Mouse (Mus musculus) ZHBTc4 (cell line): ENCODE measurements around the gene Fam219a.

ENCODE experiments used
- DNase-seq: peaks from one replicate; pipeline ENCODE4 v3.0.0-alpha.2; 2011; ENCODE audit warnings: low read depth, low spot score

Fam219a gene

DNA sequence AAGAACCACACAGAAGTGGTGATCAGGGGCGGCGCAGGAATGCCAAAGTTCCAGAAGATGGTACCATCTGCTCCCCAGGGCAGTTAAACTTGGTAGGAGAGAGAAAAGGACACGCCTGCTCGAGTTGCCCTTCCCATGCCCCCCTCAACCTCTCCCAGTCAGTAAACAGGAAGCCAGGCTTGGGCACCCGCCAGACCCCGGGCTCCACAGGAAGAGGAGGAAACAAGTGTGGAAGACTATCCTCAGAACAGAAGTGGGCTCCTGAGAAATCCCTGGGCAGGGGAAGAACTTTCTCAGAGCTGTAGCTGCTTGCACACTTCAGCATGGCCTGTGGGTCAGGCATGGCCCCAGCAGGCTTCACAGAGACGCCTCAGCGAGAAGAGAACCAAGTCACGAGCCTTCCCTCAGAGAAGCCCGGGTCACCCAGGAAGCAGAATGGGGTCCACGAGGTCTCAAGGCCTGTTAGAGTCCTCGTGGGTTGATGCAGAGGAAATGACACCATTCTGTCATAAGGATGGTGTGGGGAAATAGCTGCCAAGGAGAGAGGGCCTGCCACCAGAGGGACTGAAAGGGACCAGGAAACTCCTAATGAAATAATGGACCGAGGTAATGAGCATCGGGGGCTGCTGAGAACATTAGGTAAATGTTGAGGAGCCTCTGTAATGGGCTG, 14.2 kb downstream of the Fam219a start:
- no peak for DNase-seq

DNA sequence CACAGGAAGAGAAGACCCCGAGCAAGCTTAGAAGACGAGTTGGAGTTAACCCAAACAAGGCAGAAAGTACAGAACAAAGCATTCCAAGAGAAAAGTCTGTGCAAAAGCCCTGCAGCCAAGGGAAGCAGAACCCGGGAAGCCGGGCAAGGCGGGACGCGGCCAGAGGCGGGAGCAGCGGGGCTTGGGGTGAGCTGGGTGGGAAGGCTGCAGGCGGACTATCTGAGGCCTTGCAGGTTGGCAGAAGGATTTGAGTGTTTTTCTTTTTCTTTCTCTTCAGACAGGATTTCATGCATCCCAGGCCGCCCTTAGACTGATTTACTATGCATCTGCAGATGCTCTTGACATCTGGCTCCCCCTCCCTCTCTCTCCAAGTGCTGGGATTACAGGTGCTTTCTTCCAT, 16.2 kb downstream of the Fam219a start:
- DNase-seq, result no peak

- peak; percentile 81 for DNase-seq
Measured at GRCm38 (mm10) chr4:41552529-41552928, 16.8 kb downstream of the Fam219a start.

DNA sequence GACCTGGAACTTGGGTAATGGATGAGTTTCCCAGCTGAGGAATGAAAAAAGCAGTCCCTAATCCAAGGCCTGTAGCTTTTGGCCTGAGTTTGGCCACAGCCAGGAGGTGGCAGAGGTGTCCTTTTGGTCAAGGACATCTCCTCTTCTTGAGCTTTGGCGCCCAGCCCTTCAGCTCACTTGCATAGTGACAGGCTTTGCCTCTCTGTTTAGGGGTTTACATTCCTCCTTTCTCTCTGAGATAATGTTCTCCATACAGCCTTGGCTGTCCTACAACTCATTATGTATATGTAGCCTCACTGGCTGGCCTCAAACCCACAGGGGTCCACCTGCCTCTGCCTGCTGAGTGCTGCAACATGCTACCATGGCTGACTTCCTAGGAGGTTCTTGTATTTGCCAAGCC, 22.3 kb downstream of the Fam219a start:
- no peak for DNase-seq

DNA sequence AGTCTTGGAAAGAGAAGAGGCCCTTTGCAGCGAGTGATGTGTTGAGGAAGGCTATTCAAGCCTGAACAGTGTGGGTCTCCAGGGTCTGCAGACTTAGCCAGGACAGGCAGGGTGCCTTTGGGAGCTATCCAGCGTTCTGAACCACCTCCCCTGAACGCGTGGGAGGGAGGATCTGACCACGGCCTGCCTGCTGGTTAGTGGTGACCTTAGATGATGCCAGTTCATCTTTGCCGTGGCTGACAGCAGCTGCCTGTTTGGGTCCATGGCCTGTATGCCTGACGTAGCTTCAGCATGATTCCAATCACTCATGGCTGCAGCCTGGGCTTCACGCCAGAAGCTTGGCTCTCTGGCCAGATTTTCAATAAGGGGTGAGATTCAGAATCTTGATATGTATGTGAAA, 23.4 kb downstream of the Fam219a start:
- DNase-seq, result peak; percentile 62

- DNase-seq, result no peak
Measured at GRCm38 (mm10) chr4:41542136-41542535, 27.2 kb downstream of the Fam219a start.

DNA sequence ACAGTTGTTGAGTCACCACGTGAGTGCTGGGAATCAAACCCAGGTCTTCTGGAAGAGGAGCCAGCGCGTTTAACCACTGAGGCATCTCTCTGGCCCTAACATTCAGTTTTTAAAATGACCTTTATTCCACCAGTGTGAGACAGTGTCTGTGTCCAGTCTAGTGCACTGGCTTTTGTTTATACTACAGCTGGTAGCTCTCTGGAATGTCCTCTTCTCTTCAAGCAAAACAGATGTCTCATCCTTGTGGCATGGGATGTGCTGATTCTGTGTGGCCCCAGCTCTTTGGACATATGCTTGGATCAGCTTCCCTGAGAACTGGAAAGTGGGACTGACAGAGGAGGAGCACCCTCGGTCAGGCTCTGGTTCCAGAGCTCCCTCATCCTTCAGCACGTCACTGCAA, 34.5 kb downstream of the Fam219a start:
- DNase-seq, result no peak

GRCm38 (mm10) chr4:41532420-41532819, 36.9 kb downstream of the Fam219a start:
- peak; percentile 60 for DNase-seq

DNA sequence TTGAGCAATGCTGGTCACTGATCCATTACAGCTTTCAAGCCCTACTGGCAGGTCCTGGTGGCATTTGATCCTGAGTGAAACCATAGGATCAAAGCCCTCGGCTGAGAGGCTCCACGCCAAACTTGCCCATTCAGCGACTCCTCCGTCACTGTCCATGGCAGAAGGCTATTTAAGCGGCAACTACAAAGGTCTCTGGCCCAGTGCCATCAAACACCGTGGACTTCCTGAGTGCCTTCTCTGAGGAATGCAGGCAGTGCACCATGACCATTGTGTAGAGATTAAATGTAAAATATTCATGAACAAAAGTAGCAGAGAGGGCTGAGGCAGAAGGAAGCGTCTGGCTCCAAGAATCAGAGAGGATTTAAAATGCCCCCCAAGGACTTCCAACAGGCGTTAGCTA, 41.3 kb downstream of the Fam219a start:
- DNase-seq, result no peak

- DNase-seq, result no peak
Measured at GRCm38 (mm10) chr4:41527076-41527475, 42.3 kb downstream of the Fam219a start.

DNA sequence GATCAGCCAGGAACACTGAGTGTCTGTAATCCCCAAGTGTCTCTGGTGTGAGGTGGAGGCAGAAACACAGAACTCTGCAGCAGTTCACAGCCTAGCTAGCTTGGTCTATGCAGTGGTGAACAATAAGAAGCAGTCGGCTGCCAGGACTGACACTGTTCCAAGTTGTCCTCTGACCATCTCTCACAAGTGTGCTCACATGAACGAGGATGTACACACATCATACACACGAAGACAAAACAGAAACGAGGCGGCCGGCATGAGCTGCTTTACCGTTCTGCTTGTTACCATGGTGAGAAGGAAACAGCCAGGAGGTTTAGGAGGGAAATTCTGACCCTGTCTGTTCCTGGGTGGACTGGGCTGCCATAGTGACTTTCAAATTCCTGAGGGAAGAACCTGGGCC, 42.8 kb downstream of the Fam219a start:
- no peak for DNase-seq

- no peak for DNase-seq
Measured at GRCm38 (mm10) chr4:41524829-41525228, 44.5 kb downstream of the Fam219a start.

GRCm38 (mm10) chr4:41523839-41524238, 45.5 kb downstream of the Fam219a start:
- DNase-seq, result no peak

DNA sequence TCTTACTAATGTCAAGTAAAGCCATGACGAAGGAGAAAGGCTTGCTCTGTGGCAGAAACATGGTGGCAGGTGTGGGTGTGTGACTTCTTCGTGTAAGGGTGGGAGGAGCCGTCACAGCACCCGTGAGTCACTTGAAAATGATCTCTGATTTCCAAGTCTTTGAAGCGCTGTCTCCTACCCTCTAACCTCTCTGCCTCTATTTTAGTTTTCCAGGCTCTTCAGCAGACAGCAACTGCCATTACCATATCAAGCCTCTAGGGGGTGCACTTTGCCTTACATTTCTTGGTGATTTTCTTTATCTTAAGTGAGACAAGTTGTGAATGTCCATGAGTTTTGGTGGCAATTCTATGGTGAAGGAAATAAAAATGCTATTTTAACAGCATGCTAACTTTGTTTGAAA, 46.5 kb downstream of the Fam219a start:
- DNase-seq, result peak; percentile 69

- DNase-seq, result no peak
Measured at GRCm38 (mm10) chr4:41522136-41522535, 47.2 kb downstream of the Fam219a start.

DNA sequence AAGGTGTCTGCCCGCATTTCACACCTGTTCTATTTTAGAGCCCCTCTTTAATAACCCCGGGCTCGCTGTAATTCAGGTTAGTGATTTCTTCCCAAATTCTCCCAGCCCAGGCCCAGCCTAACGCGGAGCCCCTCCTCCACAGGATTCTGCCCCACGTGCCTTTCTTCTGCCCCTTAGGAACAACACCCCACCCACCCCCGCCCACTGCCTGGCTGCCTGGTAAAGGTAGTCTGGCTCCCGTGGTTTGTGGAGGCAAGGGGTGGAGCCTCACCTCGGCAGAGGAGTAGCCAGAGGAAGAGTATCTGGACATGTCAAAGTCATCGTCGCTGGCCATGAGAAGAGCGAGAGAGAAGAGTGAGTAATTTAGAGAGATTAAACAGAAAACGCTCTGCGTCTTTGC, 48.7 kb downstream of the Fam219a start:
- peak; percentile 71 for DNase-seq

DNA sequence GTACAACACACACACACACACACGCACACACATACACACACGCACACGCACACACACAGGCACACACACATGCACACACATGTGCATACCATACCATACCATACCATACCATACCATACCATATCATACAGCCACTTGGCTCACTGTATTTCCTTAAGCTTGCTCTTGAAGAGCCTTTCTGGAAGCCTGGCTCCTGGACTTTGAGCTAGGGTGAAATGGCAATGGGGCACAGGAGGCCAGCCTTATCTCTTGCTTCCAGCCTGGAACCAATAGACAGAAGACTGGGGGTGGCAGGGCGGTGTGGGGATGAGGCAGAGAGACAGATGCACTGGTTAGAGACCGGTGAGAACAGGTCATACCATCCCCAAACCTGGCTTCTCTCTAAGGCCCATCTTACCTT, 50.1 kb downstream of the Fam219a start:
- DNase-seq, result no peak

- DNase-seq, result no peak
Measured at GRCm38 (mm10) chr4:41518349-41518748, 51.0 kb downstream of the Fam219a start.

- DNase-seq, result no peak
Measured at GRCm38 (mm10) chr4:41517233-41517632, 52.1 kb downstream of the Fam219a start, which contains the start of gene 1110017D15Rik. Gene 1110017D15Rik (minus strand): TSS chr4:41517333.

DNA sequence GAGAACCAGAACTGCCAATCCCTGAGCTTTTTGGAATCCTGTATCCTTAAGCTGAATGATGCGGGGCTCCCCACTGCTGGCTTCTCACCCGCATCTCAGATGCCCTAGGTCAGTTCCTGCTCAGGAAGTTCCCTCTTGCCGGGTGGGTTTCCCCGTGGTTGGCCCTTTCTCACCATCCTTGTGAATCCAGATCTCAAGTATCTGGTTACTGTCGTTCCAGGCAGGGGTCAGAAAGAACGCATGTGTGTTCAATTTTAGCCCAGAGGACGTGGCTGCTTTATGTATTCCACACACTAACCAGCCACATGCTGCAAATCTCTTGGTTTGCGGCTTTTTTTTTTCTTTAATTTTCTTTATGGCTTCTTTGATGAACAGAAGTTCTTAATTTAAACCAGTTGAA, 55.6 kb downstream of the Fam219a start:
- DNase-seq, result no peak

GRCm38 (mm10) chr4:41513309-41513708, 56.0 kb downstream of the Fam219a start:
- no peak for DNase-seq

DNA sequence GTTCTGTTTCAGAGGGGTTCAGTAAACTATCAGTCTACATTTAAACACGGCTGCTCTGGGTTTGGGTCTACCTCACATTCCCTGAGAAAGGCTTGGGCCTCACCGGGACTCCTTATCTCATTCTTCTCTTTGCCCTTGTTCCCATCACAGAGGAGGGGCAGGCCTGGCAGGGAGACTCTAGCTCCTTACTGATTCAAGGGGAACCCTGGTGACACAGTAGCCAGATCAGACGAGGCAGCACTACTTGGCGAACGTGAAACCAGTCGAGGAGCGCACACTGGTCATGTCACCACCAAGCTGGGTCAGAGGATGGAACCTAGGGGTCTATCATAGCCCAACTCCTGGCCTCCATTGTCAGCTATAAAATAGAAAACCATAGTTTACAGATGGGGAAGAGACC, 61.3 kb downstream of the Fam219a start:
- DNase-seq, result no peak

DNA sequence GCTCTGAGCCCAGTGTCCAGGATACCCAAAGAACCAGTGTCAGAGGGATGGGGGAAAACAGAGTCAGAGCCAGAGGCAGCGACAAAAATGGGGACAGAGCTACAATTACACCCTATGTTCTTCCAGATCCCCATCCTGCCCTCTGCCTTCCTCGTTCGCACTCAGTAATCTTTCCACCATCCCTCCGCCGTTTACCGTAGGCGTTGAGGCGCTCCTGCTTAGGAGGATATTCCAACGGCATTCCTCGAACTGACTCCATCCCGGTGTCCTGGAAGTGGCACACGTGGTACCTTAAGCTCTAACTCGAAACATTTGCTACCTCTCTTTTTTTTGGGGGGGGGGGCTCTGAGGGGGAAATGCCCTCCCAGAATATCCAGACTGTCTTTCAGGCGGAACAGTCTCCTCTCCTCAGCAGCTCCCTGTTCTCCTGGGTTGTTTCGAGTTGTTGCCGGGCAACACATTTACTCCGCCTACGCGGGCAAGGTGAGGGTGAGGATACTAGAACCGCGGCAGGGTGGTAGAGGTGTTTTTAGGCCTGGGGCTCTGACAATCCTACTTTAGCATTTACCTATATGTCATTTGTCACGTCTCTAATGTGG, 61.9 kb downstream of the Fam219a start:
- DNase-seq, result peak; percentile 42

- peak; percentile 93 for DNase-seq
Measured at GRCm38 (mm10) chr4:41506906-41507305, 62.4 kb downstream of the Fam219a start.
